Mouse (Mus musculus): ENCODE measurements at regions not wholly inside any gene's neighbourhood (a gene's known extent, or its start where the extent isn't known, plus 50 kb on each side); places are given as distances from the start of the nearest gene placed in this dataset.
"Not testable (repeated sequence)": the region's sequence is repeated elsewhere in the genome, so short reads cannot be mapped to it uniquely, and the experiment has no call there.

DNA sequence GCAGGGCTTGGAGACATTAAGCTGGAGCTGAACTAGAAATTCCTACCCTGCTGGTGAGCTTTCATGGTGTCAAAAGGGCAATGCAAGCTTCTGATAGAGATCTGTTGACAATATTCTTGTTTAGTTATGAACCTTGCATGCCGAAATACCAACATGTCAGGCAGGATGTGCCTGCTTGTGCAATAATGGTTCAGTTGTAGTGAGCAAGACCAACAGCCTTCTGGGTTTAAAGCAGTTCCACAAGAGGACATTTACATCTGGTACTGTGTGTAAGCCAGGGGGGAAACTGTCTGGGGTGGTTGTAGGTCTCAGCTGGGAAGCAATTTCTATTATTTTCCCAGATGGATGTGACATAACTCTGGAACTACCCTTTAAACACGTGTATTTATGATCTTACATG is 987.6 kb upstream of the Gm38303 start:
- Histone ChIP-seq H3K9me3 (replicated peaks; ENCODE audit: control insufficient read depth, low read length) (no peaks in the 10 kb centered on the region), H3K27me3 (ENCODE audit: control insufficient read depth, insufficient read depth, low read length) (no peaks in the 10 kb centered on the region), H3K4me2 (ENCODE audit: low read depth, low read length) (no peak overlapping the region), H3K9ac (replicated peaks; ENCODE audit: low read length) (no peak overlapping the region), H3K4me1 (ENCODE audit: control insufficient read depth, insufficient read depth, low read length) (no peaks in the 10 kb centered on the region), H3K4me3 (ENCODE audit: low read depth, low read length) (no peak overlapping the region), H3K27ac (replicated peaks; ENCODE audit: low read depth, low read length) (no peak overlapping the region), H3K36me3 (replicated peaks; ENCODE audit: control insufficient read depth, insufficient read depth, low read depth, low read length) (no peaks in the 10 kb centered on the region)
- DNase-seq (ENCODE audit: low spot score) (no peak), ATAC-seq (replicated peaks; ENCODE audit: insufficient number of reproducible peaks, low FRiP score, low TSS enrichment, low read depth) (no peak)
- WGBS: 61% methylated on average over 2 of the region's 2 CpGs

DNA sequence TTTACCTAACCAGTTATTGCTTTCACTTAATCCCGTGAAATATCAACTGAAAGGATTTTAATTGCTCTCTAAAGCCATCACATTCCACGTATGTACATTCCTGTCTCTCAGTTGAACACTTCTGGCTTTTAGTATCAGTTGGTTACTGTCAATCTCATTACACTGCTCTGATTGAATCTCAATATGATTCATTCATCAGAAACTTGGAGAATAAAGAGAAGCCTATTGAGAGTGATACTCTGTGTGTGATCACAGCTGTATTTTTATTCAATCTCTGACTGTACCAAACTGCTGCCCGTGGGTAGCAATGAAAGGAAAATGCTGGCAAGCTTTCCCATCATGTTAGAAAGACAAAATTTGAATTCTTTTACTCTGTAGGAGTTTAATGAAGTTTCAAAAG is 957.5 kb upstream of the Gm38303 start:
- Histone ChIP-seq H3K9ac (replicated peaks; ENCODE audit: low read length) (no peak overlapping the region), H3K4me3 (ENCODE audit: low read depth, low read length) (no peak overlapping the region), H3K9me3 (replicated peaks; ENCODE audit: control insufficient read depth, low read length) (no peaks in the 10 kb centered on the region), H3K27me3 (ENCODE audit: control insufficient read depth, insufficient read depth, low read length) (no peaks in the 10 kb centered on the region), H3K36me3 (replicated peaks; ENCODE audit: control insufficient read depth, insufficient read depth, low read depth, low read length) (no peaks in the 10 kb centered on the region), H3K4me1 (ENCODE audit: control insufficient read depth, insufficient read depth, low read length) (no peaks in the 10 kb centered on the region), H3K27ac (replicated peaks; ENCODE audit: low read depth, low read length) (no peak overlapping the region), H3K4me2 (ENCODE audit: low read depth, low read length) (no peak overlapping the region)
- ATAC-seq (replicated peaks; ENCODE audit: insufficient number of reproducible peaks, low FRiP score, low TSS enrichment, low read depth) (no peak), DNase-seq (ENCODE audit: low spot score) (no peak)
- WGBS: 77% methylated on average over 3 of the region's 3 CpGs

GRCm38 (mm10) chr3:11261052-11261451 is 925.6 kb upstream of the Gm38303 start:
- Histone ChIP-seq H3K9me3 (replicated peaks; ENCODE audit: control insufficient read depth, low read length) (no peaks in the 10 kb centered on the region), H3K27ac (replicated peaks; ENCODE audit: low read depth, low read length) (no peak overlapping the region), H3K36me3 (replicated peaks; ENCODE audit: control insufficient read depth, insufficient read depth, low read depth, low read length) (no peaks in the 10 kb centered on the region), H3K4me1 (ENCODE audit: control insufficient read depth, insufficient read depth, low read length) (no peaks in the 10 kb centered on the region), H3K4me2 (ENCODE audit: low read depth, low read length) (no peak overlapping the region), H3K4me3 (ENCODE audit: low read depth, low read length) (no peak overlapping the region), H3K27me3 (ENCODE audit: control insufficient read depth, insufficient read depth, low read length) (no peaks in the 10 kb centered on the region), H3K9ac (replicated peaks; ENCODE audit: low read length) (no peak overlapping the region)
- ATAC-seq (replicated peaks; ENCODE audit: insufficient number of reproducible peaks, low FRiP score, low TSS enrichment, low read depth): no peak
- 84% methylated on average over 3 of the region's 3 CpGs for WGBS
- no peak for DNase-seq (ENCODE audit: low spot score)

- WGBS: 84% methylated on average over 2 of the region's 2 CpGs
- no peak for ATAC-seq (replicated peaks; ENCODE audit: insufficient number of reproducible peaks, low FRiP score, low TSS enrichment, low read depth)
- H3K4me3 ChIP-seq (ENCODE audit: low read depth, low read length): no peak overlapping the region
- H3K9ac ChIP-seq (replicated peaks; ENCODE audit: low read length): no peak overlapping the region
- no peak for DNase-seq (ENCODE audit: low spot score)
- no peaks in the 10 kb centered on the region for H3K36me3 ChIP-seq (replicated peaks; ENCODE audit: control insufficient read depth, insufficient read depth, low read depth, low read length)
- H3K27me3 ChIP-seq (ENCODE audit: control insufficient read depth, insufficient read depth, low read length): no peaks in the 10 kb centered on the region
- H3K4me2 ChIP-seq (ENCODE audit: low read depth, low read length): no peak overlapping the region
- no peaks in the 10 kb centered on the region for H3K4me1 ChIP-seq (ENCODE audit: control insufficient read depth, insufficient read depth, low read length)
- H3K9me3 ChIP-seq (replicated peaks; ENCODE audit: control insufficient read depth, low read length): no peaks in the 10 kb centered on the region
- H3K27ac ChIP-seq (replicated peaks; ENCODE audit: low read depth, low read length): no peak overlapping the region
Measured at GRCm38 (mm10) chr3:11213996-11214395, 878.5 kb upstream of the Gm38303 start.

GRCm38 (mm10) chr3:11212921-11213648 is 877.6 kb upstream of the Gm38303 start:
- H3K4me3 ChIP-seq (ENCODE audit: low read depth, low read length); ATAC-seq (replicated peaks; ENCODE audit: insufficient number of reproducible peaks, low FRiP score, low TSS enrichment, low read depth); H3K27ac ChIP-seq (replicated peaks; ENCODE audit: low read depth, low read length): not testable (repeated sequence)

DNA sequence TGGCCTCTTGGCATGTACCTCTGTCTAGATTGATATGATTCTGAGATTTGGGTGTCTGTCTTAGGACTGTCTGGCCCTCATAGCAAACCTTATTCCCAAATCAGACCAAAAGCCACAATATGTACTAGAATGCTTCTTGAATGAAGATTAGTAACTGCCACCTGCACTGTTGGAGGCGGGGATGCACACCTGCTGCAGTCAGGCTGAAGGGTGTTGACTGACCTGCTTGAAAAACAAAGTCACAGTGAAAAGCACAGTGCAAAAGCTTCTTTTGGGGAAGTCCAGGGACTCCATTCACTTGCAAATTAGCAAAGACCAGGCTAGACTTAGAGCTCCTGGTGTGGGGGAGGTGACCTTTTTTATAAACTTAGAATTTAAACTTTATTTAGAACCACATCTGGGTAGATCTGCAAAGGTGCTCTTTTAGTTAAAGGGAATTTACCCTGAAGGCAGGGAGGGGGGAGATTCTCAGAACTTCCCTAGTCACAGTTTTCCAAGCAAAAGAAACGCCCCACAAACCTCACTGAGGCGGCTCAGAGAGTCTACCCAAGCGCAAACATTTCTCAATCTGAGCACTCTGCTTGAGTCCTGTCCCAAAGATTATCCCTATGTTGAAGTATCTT is 876.9 kb upstream of the Gm38303 start:
- H3K9me3 ChIP-seq (replicated peaks; ENCODE audit: control insufficient read depth, low read length); H3K4me1 ChIP-seq (ENCODE audit: control insufficient read depth, insufficient read depth, low read length); H3K36me3 ChIP-seq (replicated peaks; ENCODE audit: control insufficient read depth, insufficient read depth, low read depth, low read length); H3K9ac ChIP-seq (replicated peaks; ENCODE audit: low read length); H3K4me3 ChIP-seq (ENCODE audit: low read depth, low read length); H3K4me2 ChIP-seq (ENCODE audit: low read depth, low read length); H3K27me3 ChIP-seq (ENCODE audit: control insufficient read depth, insufficient read depth, low read length); H3K27ac ChIP-seq (replicated peaks; ENCODE audit: low read depth, low read length); ATAC-seq (replicated peaks; ENCODE audit: insufficient number of reproducible peaks, low FRiP score, low TSS enrichment, low read depth); DNase-seq (ENCODE audit: low spot score): not testable (repeated sequence)
- WGBS: 57% methylated on average over 4 of the region's 4 CpGs

More at GRCm38 (mm10) chr3:11212921-11213648, 877.6 kb upstream of the Gm38303 start:
- WGBS: 41% methylated on average over 9 of the region's 9 CpGs
- H3K27me3 ChIP-seq (ENCODE audit: control insufficient read depth, insufficient read depth, low read length); H3K36me3 ChIP-seq (replicated peaks; ENCODE audit: control insufficient read depth, insufficient read depth, low read depth, low read length); H3K9ac ChIP-seq (replicated peaks; ENCODE audit: low read length); H3K4me1 ChIP-seq (ENCODE audit: control insufficient read depth, insufficient read depth, low read length); H3K4me2 ChIP-seq (ENCODE audit: low read depth, low read length); H3K9me3 ChIP-seq (replicated peaks; ENCODE audit: control insufficient read depth, low read length): not testable (repeated sequence)
- peak; percentile 38 for DNase-seq (ENCODE audit: low spot score)

- WGBS: 60% methylated on average over 9 of the region's 10 CpGs
- not testable (repeated sequence) for H3K27ac ChIP-seq (replicated peaks; ENCODE audit: low read depth, low read length); H3K9ac ChIP-seq (replicated peaks; ENCODE audit: low read length); DNase-seq (ENCODE audit: low spot score); H3K4me2 ChIP-seq (ENCODE audit: low read depth, low read length); ATAC-seq (replicated peaks; ENCODE audit: insufficient number of reproducible peaks, low FRiP score, low TSS enrichment, low read depth); H3K27me3 ChIP-seq (ENCODE audit: control insufficient read depth, insufficient read depth, low read length); H3K4me1 ChIP-seq (ENCODE audit: control insufficient read depth, insufficient read depth, low read length); H3K4me3 ChIP-seq (ENCODE audit: low read depth, low read length); H3K9me3 ChIP-seq (replicated peaks; ENCODE audit: control insufficient read depth, low read length); H3K36me3 ChIP-seq (replicated peaks; ENCODE audit: control insufficient read depth, insufficient read depth, low read depth, low read length)
Measured at GRCm38 (mm10) chr3:11210920-11211811, 875.7 kb upstream of the Gm38303 start.

GRCm38 (mm10) chr3:11174002-11174401 is 838.5 kb upstream of the Gm38303 start:
- Histone ChIP-seq H3K36me3 (replicated peaks; ENCODE audit: control insufficient read depth, insufficient read depth, low read depth, low read length) (no peaks in the 10 kb centered on the region), H3K27me3 (ENCODE audit: control insufficient read depth, insufficient read depth, low read length) (no peaks in the 10 kb centered on the region), H3K4me1 (ENCODE audit: control insufficient read depth, insufficient read depth, low read length) (no peaks in the 10 kb centered on the region), H3K4me3 (ENCODE audit: low read depth, low read length) (no peak overlapping the region), H3K9me3 (replicated peaks; ENCODE audit: control insufficient read depth, low read length) (no peaks in the 10 kb centered on the region), H3K4me2 (ENCODE audit: low read depth, low read length) (no peak overlapping the region), H3K27ac (replicated peaks; ENCODE audit: low read depth, low read length) (no peak overlapping the region), H3K9ac (replicated peaks; ENCODE audit: low read length) (no peak overlapping the region)
- no peak for DNase-seq (ENCODE audit: low spot score)
- 82% methylated on average over 2 of the region's 2 CpGs for WGBS
- ATAC-seq (replicated peaks; ENCODE audit: insufficient number of reproducible peaks, low FRiP score, low TSS enrichment, low read depth): no peak

All from embryonic facial prominence, embryonic 11.5 days (tissue).